Mouse (Mus musculus): ENCODE data around the gene Vmn2r83. TPM values are rescaled to one million over a fixed set of nuclear protein-coding genes. Genes with fewer than 3 reads are reported as not detected.

Vmn2r83 gene
- not detected for total RNA-seq (2023)

DNA sequence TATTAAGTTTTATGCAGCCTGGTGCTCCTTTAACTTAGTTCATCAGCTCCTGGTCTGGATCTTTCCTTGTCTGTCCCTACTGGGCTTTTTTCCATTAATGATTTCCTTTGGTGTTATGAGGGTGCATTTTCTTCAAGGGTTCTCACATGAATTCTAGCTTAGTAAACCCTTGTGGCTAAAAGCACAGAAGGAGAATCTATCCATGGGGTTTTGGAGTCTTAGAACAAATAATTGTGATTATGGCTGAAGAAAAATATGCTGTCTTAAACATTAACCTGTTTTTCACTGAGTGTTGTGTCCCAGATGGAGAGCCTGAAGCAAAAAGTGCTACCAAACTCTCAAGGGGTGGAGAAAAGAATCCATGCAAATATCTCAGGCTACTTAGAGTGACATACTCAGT lies at the start of gene Vmn2r83:
TSS of gene Vmn2r83 (plus strand) at position 301 of the 400 bp plus-strand sequence.

DNA sequence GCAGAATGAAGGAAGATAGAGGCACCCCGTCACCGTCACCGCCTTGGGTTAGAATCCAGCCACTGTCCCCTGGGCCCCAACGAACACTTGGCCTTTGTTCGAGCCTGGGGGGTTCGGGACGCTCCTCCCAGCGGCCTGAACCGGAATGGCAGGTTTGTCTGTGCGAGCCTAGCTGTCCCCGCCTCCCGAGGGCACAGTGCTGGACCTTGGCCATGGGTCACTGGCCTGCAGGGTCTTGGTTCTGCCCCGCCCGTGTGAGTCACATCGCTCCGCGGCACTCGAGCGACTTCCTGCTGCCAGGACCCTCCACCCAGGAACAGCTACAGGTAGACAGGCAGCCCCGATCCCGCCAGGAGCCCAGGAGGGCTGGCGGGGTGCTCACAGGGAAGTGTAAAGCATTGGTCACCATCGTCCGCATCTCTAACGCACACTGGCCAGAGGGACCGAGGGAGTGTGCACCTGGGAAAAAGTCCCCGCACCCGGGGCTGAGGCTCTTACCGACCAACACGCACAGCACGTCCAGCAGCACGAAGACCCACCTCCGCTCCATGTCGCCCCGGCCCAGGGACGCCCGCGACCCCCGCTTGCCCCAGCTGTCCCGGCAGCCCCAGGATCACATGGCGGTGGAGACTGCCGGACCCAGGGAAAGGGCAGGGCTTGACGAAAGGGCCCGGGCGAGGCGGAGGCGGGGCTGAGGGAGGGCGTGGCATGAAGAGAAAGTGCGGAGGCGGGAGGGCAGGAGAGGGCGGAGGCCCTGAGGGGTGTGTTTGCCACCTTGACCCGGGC lies 64.8 kb downstream of the Vmn2r83 start, which contains the start of gene Plpp2:
TSS of gene Plpp2 (minus strand) at position 671 of the 786 bp plus-strand sequence.

Other genes starting within 250 kb of the Vmn2r83 start
- gene Vmn2r81, start 221.0 kb upstream of the Vmn2r83 start, total RNA-seq (2023), result not detected
- not detected for gene Vmn2r82, start 112.2 kb upstream of the Vmn2r83 start, total RNA-seq (2023)
- 10 to 100 TPM; 11.0 to 14.6 TPM for gene Plpp2, start 65.1 kb downstream of the Vmn2r83 start, total RNA-seq (2023)
- 10 to 100 TPM; 22.1 to 22.8 TPM for gene Mier2, start 86.5 kb downstream of the Vmn2r83 start, total RNA-seq (2023)
- gene Theg, start 118.6 kb downstream of the Vmn2r83 start, total RNA-seq (2023), result not detected
- gene C2cd4c, start 145.3 kb downstream of the Vmn2r83 start, total RNA-seq (2023), result not detected
- gene Shc2, start 169.2 kb downstream of the Vmn2r83 start, total RNA-seq (2023), result not detected
- not detected for gene Odf3l2, start 177.0 kb downstream of the Vmn2r83 start, total RNA-seq (2023)
- not detected for gene Madcam1, start 195.8 kb downstream of the Vmn2r83 start, total RNA-seq (2023)
- 10 to 100 TPM; 29.6 to 35.8 TPM for gene Tpgs1, start 200.6 kb downstream of the Vmn2r83 start, total RNA-seq (2023)
- gene Cdc34, start 213.5 kb downstream of the Vmn2r83 start, total RNA-seq (2023), result 10 to 100 TPM; 64.7 to 68.6 TPM
- 1 to 10 TPM; 2.3 to 2.7 TPM for gene Gzmm, start 220.3 kb downstream of the Vmn2r83 start, total RNA-seq (2023)
- 100 to 1,000 TPM; 153 to 156 TPM for gene Bsg, start 235.8 kb downstream of the Vmn2r83 start, total RNA-seq (2023)
- under 1 TPM in 1 of 2 experiments, not detected in 1; 0.16 TPM for gene Hcn2, start 247.9 kb downstream of the Vmn2r83 start, total RNA-seq (2023)